Mouse (Mus musculus): ENCODE measurements at regions not wholly inside any gene's neighbourhood (a gene's known extent, or its start where the extent isn't known, plus 50 kb on each side); places are given as distances from the start of the nearest gene placed in this dataset.

GRCm38 (mm10) chr16:48126797-48127196 is 156.7 kb upstream of the Dppa4 start:
- peak; percentile 49 for DNase-seq (ENCODE audit: low read depth, low spot score)

GRCm38 (mm10) chr16:48127338-48127737 is 156.2 kb upstream of the Dppa4 start:
- DNase-seq (ENCODE audit: low read depth, low spot score): no peak

- DNase-seq (ENCODE audit: low read depth, low spot score): no peak
Observed at GRCm38 (mm10) chr16:48155355-48155754, 128.2 kb upstream of the Dppa4 start.

- no peak for DNase-seq (ENCODE audit: low read depth, low spot score)
Observed at GRCm38 (mm10) chr16:48190399-48190798, 93.1 kb upstream of the Dppa4 start.

- no peak for DNase-seq (ENCODE audit: low read depth, low spot score)
Observed at GRCm38 (mm10) chr16:48192197-48192596, 91.3 kb upstream of the Dppa4 start.

- DNase-seq (ENCODE audit: low read depth, low spot score): no peak
Observed at GRCm38 (mm10) chr16:48214976-48215375, 68.6 kb upstream of the Dppa4 start.
